Mouse (Mus musculus) adipocyte (in vitro differentiated cells): Measurements from ENCODE around the gene Pknox2.

Experiments used
- DNase-seq: peaks from one replicate; pipeline ENCODE4 v3.0.0-alpha.2; 2016; ENCODE audit warnings: low spot score

The Pknox2 gene

DNA sequence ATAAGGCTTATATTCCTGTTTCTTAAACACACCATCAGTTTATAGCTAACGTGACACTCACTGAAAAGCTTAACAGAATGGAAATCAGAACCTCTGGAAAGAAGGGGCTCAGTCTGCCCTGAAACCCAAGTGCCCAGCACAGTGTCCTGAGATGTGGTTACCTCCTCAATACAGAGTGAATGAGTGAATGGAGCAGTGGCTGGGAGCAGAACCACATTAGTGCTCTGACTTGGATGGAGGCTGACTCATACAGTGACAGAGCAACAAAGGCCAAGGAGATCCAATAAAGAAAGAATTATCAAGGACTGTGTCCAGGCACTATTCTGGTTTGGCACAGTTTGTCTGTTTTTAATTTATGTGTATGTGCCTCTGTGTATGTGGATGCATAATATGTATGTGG is 101.3 kb downstream of the Pknox2 start:
- no peak for DNase-seq

GRCm38 (mm10) chr9:37044165-37044564 is 103.0 kb downstream of the Pknox2 start:
- DNase-seq = no peak

- DNase-seq = no peak
Measured at GRCm38 (mm10) chr9:37038859-37039258, 108.3 kb downstream of the Pknox2 start.

DNA sequence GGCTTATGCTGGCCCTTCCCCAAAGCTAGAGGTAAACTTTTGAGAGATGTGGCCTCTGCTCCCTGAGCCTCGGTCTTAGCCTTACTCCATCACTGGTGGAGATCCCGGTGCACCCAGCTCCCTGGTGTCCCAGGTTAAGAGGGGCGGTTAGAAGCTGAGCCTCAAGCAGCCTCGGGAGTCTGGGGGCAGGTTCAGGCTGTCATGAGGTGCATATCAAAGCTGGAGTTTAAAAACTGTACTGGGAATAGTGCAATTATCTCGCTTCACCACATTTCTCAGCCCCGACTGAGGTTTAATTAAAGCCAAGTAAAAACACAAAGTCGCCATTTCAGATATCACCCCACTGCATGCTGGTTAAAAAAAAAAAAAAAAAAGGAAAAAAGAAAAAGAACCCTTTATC is 108.8 kb downstream of the Pknox2 start:
- DNase-seq = no peak

GRCm38 (mm10) chr9:37037405-37037804 is 109.8 kb downstream of the Pknox2 start:
- DNase-seq = peak; percentile 14

GRCm38 (mm10) chr9:37035248-37035647 is 112.0 kb downstream of the Pknox2 start:
- DNase-seq = no peak

- no peak for DNase-seq
Measured at GRCm38 (mm10) chr9:37034316-37034715, 112.9 kb downstream of the Pknox2 start.

DNA sequence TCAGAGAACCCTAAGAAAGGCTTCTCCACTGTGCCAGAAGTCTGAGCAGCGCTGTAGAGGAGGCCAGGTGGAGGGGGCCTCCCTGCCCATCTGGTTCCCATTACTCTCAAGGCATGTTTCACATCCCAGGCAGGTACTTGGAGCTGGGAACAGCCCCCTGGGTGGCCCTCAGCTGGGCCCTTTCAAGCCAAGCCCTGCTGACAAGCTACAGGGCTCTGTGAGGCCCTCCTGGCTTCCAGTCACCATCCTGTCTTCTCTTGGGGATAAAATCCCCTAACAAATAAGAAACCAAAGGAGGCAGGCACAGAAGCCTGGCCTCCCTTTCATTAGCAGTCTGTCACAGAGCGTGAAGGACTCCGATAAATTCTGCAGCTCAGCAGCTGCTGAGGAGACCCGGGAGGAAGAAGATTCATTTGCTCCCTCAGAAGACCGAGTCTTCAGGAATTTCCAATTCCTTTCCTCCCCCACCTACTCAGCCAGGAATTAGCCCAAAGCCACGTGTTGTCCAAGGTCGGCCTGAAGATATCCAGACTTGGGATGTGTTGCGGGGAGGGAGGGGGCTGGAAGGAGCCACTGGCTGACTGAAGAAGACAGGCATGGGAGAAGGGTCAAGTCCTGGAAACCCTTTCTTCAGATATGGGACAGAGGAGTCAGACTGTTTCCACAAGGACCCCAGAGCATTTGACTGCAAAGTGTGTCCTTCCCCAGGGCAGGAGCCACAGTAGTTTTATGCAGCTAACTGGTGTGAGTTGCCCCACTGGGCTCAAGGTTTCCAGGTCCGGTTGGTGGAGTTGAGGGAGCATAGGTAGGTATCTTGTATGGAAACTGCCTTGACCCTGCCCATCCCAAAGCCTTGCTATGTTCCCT is 116.6 kb downstream of the Pknox2 start:
- no peak for DNase-seq

DNA sequence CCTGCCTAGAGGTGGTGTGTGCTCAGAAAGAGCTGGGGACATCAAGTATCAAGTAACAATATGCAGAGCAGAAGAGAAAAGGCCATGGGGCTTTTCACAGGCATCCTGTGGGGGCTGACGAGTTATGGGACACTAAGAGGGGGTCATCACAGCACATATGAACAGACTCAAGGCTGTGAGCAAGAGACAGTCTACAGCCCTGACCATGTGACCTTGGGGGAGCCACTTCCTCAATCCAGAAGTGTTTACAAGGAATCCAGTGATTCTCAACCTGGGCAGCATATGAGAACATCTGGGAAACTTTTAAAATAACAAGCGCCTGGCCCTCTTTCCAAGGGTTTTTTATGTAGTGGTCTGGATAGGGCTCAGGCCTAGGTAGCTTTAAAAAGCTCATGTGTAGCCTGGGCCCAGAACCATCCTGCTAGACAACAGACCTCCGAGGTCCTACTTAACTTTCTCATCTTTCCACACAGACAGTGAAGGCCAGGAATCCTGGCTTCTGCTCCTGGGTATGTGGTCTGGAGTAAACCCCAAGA is 117.3 kb downstream of the Pknox2 start:
- DNase-seq = no peak

- no peak for DNase-seq
Measured at GRCm38 (mm10) chr9:37027825-37028575, 119.2 kb downstream of the Pknox2 start.

DNA sequence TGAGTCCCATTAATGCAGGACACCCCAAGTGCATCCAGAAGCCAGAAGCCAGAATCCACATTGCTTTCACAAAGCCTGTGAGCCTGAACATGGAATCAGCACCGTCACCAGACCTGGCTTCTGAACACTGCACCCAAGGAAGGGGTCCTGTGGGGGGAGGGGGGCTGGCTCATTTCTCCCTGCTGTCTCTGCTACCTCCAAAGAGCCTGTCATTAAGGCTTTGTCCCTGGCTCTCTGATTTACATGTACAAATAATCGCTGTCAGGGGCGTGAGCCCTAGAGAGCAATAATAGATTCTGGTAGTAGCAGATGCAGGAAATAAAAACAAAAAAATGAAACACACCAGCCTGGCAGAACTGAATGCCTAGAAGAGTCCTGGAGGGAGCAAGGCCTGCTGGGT is 121.3 kb downstream of the Pknox2 start:
- no peak for DNase-seq

DNA sequence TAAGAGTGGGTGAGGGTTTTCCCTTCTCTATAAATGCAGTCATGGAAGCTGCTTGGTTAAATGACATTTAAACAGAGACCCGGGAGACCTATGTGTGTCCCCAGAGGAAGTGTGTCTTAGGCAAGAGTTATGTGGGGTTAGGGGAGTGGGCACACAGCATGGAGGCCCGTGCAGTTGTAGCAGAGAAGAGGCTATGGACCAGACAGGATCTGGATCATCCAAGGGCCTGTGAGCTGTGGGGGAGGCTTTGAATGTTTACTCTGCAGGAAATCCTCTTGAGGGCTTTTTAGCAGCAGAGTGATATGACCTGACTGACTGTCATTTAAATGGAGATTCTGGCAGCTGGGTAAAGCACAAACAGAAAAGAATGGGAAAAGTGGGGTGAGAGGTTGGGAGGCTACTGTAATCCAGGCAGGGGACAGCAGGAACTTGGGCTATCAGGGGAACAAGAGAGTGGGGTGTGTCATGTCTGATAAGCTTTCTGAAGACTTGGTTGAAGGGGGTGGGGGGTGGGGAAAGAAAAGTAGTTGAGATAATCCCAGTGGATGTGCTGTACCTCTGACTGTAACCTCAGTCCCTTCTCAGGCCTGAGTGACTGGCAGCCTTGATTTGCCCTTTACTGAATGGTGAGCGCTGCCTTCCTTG is 125.5 kb downstream of the Pknox2 start:
- no peak for DNase-seq

DNA sequence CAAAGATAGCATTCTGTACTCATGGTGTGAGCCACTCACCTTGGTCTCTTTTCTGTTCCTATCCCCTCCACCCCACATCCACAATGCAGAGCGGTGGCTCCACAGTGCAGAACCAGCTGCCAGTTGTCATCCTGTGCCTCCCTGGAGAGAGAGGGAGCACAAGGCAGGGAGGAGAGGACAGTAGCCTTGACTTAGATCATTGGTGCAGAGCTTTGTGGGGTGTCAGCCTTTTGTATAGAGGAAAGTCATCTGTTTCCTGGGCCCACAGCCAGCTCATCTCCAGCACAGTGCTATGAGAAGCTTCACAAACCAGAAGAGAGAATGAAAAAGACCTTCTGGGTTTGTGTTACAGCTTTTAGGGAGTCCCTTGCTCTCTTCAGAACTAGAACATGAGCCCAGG is 129.1 kb downstream of the Pknox2 start:
- DNase-seq = no peak

- no peak for DNase-seq
Measured at GRCm38 (mm10) chr9:37017169-37017568, 130.0 kb downstream of the Pknox2 start.

DNA sequence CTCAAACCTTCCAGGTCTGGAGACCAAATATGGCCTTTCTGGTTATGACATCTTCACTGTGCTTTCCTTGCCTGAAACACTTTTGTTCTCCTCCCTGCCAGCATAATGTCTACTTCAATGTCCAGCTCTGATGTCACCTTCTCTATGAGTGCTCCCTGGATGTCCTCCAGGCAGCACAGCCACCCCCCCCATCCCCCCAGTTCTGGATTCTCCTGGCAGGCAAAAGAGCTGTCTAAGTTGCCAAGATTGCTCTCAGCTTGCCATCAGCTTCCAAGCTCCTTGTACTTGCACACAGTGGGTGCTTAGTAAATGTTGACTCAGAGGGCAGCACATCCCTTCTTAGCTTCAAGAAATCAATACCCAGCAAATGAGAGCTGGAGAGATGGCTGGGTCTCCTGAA is 131.0 kb downstream of the Pknox2 start:
- no peak for DNase-seq

DNA sequence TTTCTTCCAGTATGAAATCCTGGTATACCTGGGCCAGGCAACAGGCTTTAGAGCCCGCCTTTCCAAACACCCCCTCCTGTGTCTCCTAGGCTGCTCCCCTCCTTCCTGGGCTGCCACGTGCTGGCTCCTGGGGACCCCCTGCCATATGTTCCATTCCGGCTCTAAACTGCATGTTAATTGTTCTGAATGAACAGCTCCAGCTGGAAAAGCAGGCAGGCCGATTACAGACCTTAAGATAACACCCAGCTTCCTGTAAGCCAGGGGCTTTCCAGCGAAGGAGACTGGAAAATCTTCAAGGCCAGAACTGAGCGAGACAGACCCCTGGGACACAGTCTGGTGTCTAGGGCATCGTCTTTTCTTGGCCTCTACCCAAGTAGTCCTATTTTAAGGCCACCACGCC is 133.6 kb downstream of the Pknox2 start:
- DNase-seq = no peak

- DNase-seq = peak; percentile 22
Measured at GRCm38 (mm10) chr9:37008090-37008489, 139.1 kb downstream of the Pknox2 start.

- DNase-seq = no peak
Measured at GRCm38 (mm10) chr9:37004676-37005075, 142.5 kb downstream of the Pknox2 start.

DNA sequence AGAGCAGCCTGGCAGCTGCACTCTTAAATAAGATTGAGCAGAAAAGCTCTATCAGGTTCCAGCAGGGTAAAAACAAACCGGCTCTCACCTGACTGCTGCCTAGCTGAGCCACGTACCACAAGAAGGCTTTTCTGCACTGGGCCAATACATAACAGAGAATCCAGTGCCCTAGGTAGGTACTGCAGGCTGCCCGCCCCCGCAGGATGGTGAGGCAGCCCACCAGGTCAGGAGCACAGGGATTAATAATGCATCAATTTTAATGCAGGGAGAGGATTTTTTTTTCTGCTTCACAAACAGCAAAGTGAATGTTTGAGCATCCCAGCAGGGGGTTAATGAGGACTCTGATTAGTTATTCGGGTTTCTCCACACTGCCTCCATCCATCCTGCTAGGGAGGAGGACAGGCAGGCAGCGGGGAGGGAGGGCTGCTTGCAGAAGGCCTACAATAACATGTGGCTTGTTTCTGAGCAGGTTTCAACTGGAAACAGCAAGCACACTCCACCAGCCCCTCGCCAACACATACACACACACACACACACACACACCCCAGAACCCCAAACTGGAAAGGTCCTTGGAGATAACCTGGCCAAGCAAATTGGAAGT is 145.2 kb downstream of the Pknox2 start:
- DNase-seq = no peak

- DNase-seq = no peak
Measured at GRCm38 (mm10) chr9:36999393-36999792, 147.8 kb downstream of the Pknox2 start.

- no peak for DNase-seq
Measured at GRCm38 (mm10) chr9:36990626-36991368, 156.4 kb downstream of the Pknox2 start.
